Mouse (Mus musculus): ENCODE results near the gene Apela. TPM values are rescaled to one million over a fixed set of nuclear protein-coding genes. Genes with fewer than 3 reads are reported as not detected.
A peak's percentile ranks its signal among the peaks of the same experiment; 100 is the strongest.
"Not testable (repeated sequence)": the region's sequence is repeated elsewhere in the genome, so short reads cannot be mapped to it uniquely, and the experiment has no call there.

Gene Apela
- total RNA-seq, 2 experiments from 2014 or later: not detected

GRCm38 (mm10) chr8:65028959-65029686 lies 8.0 kb downstream of the Apela start:
- no peak for DNase-seq
- intact Hi-C loops (cut with DNase I): no loop called here

- intact Hi-C loops (cut with DNase I): loop anchor here (1.0 kb wide), 1 partner anchor 88 kb away; no protein-coding TSS in a partner anchor
- peak; percentile 50 to 71 for DNase-seq
Measured at GRCm38 (mm10) chr8:65022485-65022884, 14.7 kb downstream of the Apela start.

- intact Hi-C loops (cut with DNase I): no loop called here
Measured at GRCm38 (mm10) chr8:65018423-65018822, 18.7 kb downstream of the Apela start, which contains the start of the genes Trim61 and Trim60. Gene Trim61 (minus strand): TSS chr8:65018523. Gene Trim60 (minus strand): TSS chr8:65018584.

GRCm38 (mm10) chr8:65007616-65008015 lies 29.5 kb downstream of the Apela start:
- intact Hi-C loops (cut with DNase I); DNase-seq: not testable (repeated sequence)

More at GRCm38 (mm10) chr8:65018423-65018822, 18.7 kb downstream of the Apela start, which contains the start of the genes Trim61 and Trim60:
- DNase-seq: no peak

- no peak for DNase-seq
- intact Hi-C loops (cut with DNase I): no loop called here
Measured at GRCm38 (mm10) chr8:64998806-64999365, 38.2 kb downstream of the Apela start.

GRCm38 (mm10) chr8:64987731-64988130 lies 49.4 kb downstream of the Apela start, which contains the start of gene Trim75:
Gene Trim75 (minus strand): TSS chr8:64987831.
- no peak for DNase-seq
- intact Hi-C loops (cut with DNase I): no loop called here

GRCm38 (mm10) chr8:64983150-64983897 lies 53.8 kb downstream of the Apela start:
- intact Hi-C loops (cut with DNase I): no loop called here
- no peak for DNase-seq

Other genes starting within 250 kb of the Apela start
- gene Klhl2, start 187.3 kb downstream of the Apela start, total RNA-seq (2021): 10 to 100 TPM; 13.5 to 14.0 TPM
- 10 to 100 TPM; 15.7 to 17.0 TPM for gene Tmem192, start 90.2 kb downstream of the Apela start, total RNA-seq (2021)
- not detected for gene Trim75, start 49.5 kb downstream of the Apela start, total RNA-seq (2021)
- not detected for gene Trim61, start 18.8 kb downstream of the Apela start, total RNA-seq (2021)
- gene Trim60, start 18.8 kb downstream of the Apela start, total RNA-seq (2021): not detected
- not detected for gene Gm10663, start 37.7 kb upstream of the Apela start, total RNA-seq (2021)
- gene BC030870, start 92.2 kb upstream of the Apela start, total RNA-seq (2021): not detected